Mouse (Mus musculus): Measurements from ENCODE around the gene Sh2d7. TPM values are rescaled to one million over a fixed set of nuclear protein-coding genes. Genes with fewer than 3 reads are reported as not detected.

Sh2d7 gene
- polyA plus RNA-seq, 1 experiment: not detected

GRCm38 (mm10) chr9:54555044-54555443 is 16.3 kb downstream of the Sh2d7 start:
- WGBS: 63% methylated on average over 2 of the region's 2 CpGs
- peak; percentile 7 to 11 for DNase-seq (ENCODE audit: low read depth in 1 of 2, low spot score in 2 of 2)
- 0 out of 2 replicates have a peak overlapping the region, but pooled peaks have one; percentile 9 for H3K27ac ChIP-seq (ENCODE audit: insufficient read depth, low read length)

GRCm38 (mm10) chr9:54558731-54559130 is 19.9 kb downstream of the Sh2d7 start:
- Histone ChIP-seq H3K36me3 (ENCODE audit: control insufficient read depth, insufficient read depth, low read length) (no peaks in the 10 kb centered on the region), H3K4me3 (ENCODE audit: extremely low read depth, insufficient read depth, insufficient read length) (no peak overlapping the region), H3K27me3 (ENCODE audit: control insufficient read depth, insufficient read depth, low read length) (peaks cover 4% of the 10 kb centered on the region; the same call in 1 of the 2 replicates), H3K27ac (ENCODE audit: insufficient read depth, low read length) (no peak overlapping the region), H3K4me1 (ENCODE audit: control insufficient read depth, insufficient read depth, insufficient read length) (peaks cover 6% of the 10 kb centered on the region; the same call in 1 of the 2 replicates)
- TF ChIP-seq POLR2A (IDR thresholded peaks at IDR 0.05; ENCODE audit: low read depth, low read length) (no peak), CTCF (IDR thresholded peaks at IDR 0.05; ENCODE audit: extremely low read depth, insufficient read depth, insufficient read length, insufficient replicate concordance) (no peak)
- 86% methylated on average over 8 of the region's 8 CpGs for WGBS
- no peak for DNase-seq (ENCODE audit: low read depth in 1 of 2, low spot score in 2 of 2)

More at GRCm38 (mm10) chr9:54555044-54555443, 16.3 kb downstream of the Sh2d7 start:
- Histone ChIP-seq H3K36me3 (ENCODE audit: control insufficient read depth, insufficient read depth, low read length) (no peaks in the 10 kb centered on the region), H3K4me1 (ENCODE audit: control insufficient read depth, insufficient read depth, insufficient read length) (peaks cover 6% of the 10 kb centered on the region; the same call in 1 of the 2 replicates), H3K4me3 (ENCODE audit: extremely low read depth, insufficient read depth, insufficient read length) (no peak overlapping the region), H3K27me3 (ENCODE audit: control insufficient read depth, insufficient read depth, low read length) (peaks cover 4% of the 10 kb centered on the region; the same call in 1 of the 2 replicates)
- no peak for TF ChIP-seq POLR2A (IDR thresholded peaks at IDR 0.05; ENCODE audit: low read depth, low read length)
- no peak for TF ChIP-seq CTCF (IDR thresholded peaks at IDR 0.05; ENCODE audit: extremely low read depth, insufficient read depth, insufficient read length, insufficient replicate concordance)

GRCm38 (mm10) chr9:54559771-54560471 is 21.1 kb downstream of the Sh2d7 start, which contains the start of gene Cib2:
Gene Cib2, minus strand, starts transcription at chr9:54560218.
- Histone ChIP-seq H3K36me3 (ENCODE audit: control insufficient read depth, insufficient read depth, low read length) (no peaks in the 10 kb centered on the region), H3K27ac (ENCODE audit: insufficient read depth, low read length) (no peak within 1 kb of the TSS), H3K4me3 (ENCODE audit: extremely low read depth, insufficient read depth, insufficient read length) (peak within 1 kb of the TSS; percentile 61), H3K4me1 (ENCODE audit: control insufficient read depth, insufficient read depth, insufficient read length) (peaks cover 6% of the 10 kb centered on the region; the same call in 1 of the 2 replicates), H3K27me3 (ENCODE audit: control insufficient read depth, insufficient read depth, low read length) (peaks cover 4% of the 10 kb centered on the region; the same call in 1 of the 2 replicates)
- WGBS: 8% methylated on average over 54 of the region's 54 CpGs
- TF ChIP-seq CTCF (IDR thresholded peaks at IDR 0.05; ENCODE audit: extremely low read depth, insufficient read depth, insufficient read length, insufficient replicate concordance) (no peak), POLR2A (IDR thresholded peaks at IDR 0.05; ENCODE audit: low read depth, low read length) (no peak)
- peak; percentile 41 to 73 for DNase-seq (ENCODE audit: low read depth in 1 of 2, low spot score in 2 of 2)

- H3K27ac ChIP-seq (ENCODE audit: insufficient read depth, low read length): no peak overlapping the region
- WGBS: 92% methylated on average over 8 of the region's 8 CpGs
- no peaks in the 10 kb centered on the region for H3K36me3 ChIP-seq (ENCODE audit: control insufficient read depth, insufficient read depth, low read length)
- no peak for TF ChIP-seq CTCF (IDR thresholded peaks at IDR 0.05; ENCODE audit: extremely low read depth, insufficient read depth, insufficient read length, insufficient replicate concordance)
- no peak for TF ChIP-seq POLR2A (IDR thresholded peaks at IDR 0.05; ENCODE audit: low read depth, low read length)
- no peak for DNase-seq (ENCODE audit: low read depth in 1 of 2, low spot score in 2 of 2)
- peaks cover 3% of the 10 kb centered on the region; the same call in 1 of the 2 replicates for H3K4me1 ChIP-seq (ENCODE audit: control insufficient read depth, insufficient read depth, insufficient read length)
- peaks cover 4% of the 10 kb centered on the region; the same call in 1 of the 2 replicates for H3K27me3 ChIP-seq (ENCODE audit: control insufficient read depth, insufficient read depth, low read length)
- H3K4me3 ChIP-seq (ENCODE audit: extremely low read depth, insufficient read depth, insufficient read length): no peak overlapping the region
These were observed 22.2 kb downstream of the Sh2d7 start for GRCm38 (mm10) chr9:54560831-54561601.

GRCm38 (mm10) chr9:54566958-54567357 is 28.2 kb downstream of the Sh2d7 start:
- no peaks in the 10 kb centered on the region for H3K36me3 ChIP-seq (ENCODE audit: control insufficient read depth, insufficient read depth, low read length)
- no peak overlapping the region for H3K27ac ChIP-seq (ENCODE audit: insufficient read depth, low read length)
- 27% methylated on average over 4 of the region's 4 CpGs for WGBS
- no peaks in the 10 kb centered on the region for H3K27me3 ChIP-seq (ENCODE audit: control insufficient read depth, insufficient read depth, low read length)
- no peaks in the 10 kb centered on the region for H3K4me1 ChIP-seq (ENCODE audit: control insufficient read depth, insufficient read depth, insufficient read length)
- TF ChIP-seq CTCF (IDR thresholded peaks at IDR 0.05; ENCODE audit: extremely low read depth, insufficient read depth, insufficient read length, insufficient replicate concordance) (no peak), POLR2A (IDR thresholded peaks at IDR 0.05; ENCODE audit: low read depth, low read length) (no peak)
- H3K4me3 ChIP-seq (ENCODE audit: extremely low read depth, insufficient read depth, insufficient read length): no peak overlapping the region
- no peak for DNase-seq (ENCODE audit: low read depth in 1 of 2, low spot score in 2 of 2)

GRCm38 (mm10) chr9:54568732-54569131 is 29.9 kb downstream of the Sh2d7 start:
- Histone ChIP-seq H3K27me3 (ENCODE audit: control insufficient read depth, insufficient read depth, low read length) (no peaks in the 10 kb centered on the region), H3K36me3 (ENCODE audit: control insufficient read depth, insufficient read depth, low read length) (no peaks in the 10 kb centered on the region), H3K4me3 (ENCODE audit: extremely low read depth, insufficient read depth, insufficient read length) (no peak overlapping the region), H3K4me1 (ENCODE audit: control insufficient read depth, insufficient read depth, insufficient read length) (no peaks in the 10 kb centered on the region), H3K27ac (ENCODE audit: insufficient read depth, low read length) (no peak overlapping the region)
- DNase-seq (ENCODE audit: low read depth in 1 of 2, low spot score in 2 of 2): no peak
- 80% methylated on average over 2 of the region's 2 CpGs for WGBS
- no peak for TF ChIP-seq CTCF (IDR thresholded peaks at IDR 0.05; ENCODE audit: extremely low read depth, insufficient read depth, insufficient read length, insufficient replicate concordance)
- TF ChIP-seq POLR2A (IDR thresholded peaks at IDR 0.05; ENCODE audit: low read depth, low read length): no peak
